In the genomic region with DNA sequence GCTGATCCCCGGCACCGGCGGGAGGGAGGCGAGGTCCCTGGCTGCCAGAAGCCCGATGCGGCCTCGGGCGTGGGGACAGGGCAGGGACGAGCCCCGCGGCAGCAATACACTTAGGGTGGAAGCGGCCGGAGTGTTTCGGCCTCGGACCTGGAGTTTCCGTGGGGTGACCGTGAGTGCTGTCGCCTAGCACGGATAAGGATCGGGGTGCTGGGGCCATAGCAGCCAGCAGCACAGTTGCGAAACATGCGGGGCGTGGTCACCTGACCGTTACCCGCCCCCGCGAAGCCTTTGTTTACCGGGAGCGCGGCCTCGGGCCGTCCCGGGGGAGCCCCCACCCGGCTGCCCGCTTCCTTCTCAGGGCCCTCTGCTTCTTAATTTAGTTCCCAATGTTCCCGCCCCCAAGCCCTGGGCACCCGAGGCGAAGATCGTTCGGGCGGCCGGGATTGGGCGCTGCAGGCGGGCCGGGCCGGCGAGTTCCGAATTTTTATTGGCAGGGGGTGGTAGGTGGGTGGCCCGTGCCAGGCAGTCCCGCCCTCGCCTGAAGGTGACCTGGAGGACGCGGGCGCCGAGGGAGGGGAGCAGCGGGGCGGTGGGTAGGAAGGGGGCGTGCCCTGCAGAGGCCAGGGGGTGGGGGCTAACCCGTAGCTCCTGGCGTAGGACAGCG, we compare ENCODE assay signal across 8 mouse cellular contexts. TPM values are rescaled to one million over a fixed set of nuclear protein-coding genes. Genes with fewer than 3 reads are reported as not detected.
DNase-seq lines count a peak whose midpoint lies in the region; ATAC-seq lines count a peak whose summit lies in the region.

No protein-coding gene starts in this region.

- peak; percentile 97 for DNase-seq in ZHBTc4 (ENCODE audit: low read depth, low spot score)
- peak; percentile 92 to 95 for DNase-seq in gastrocnemius, adult 8-10 months (ENCODE audit: low spot score in 2 of 2)
- peak; percentile 94 for DNase-seq in induced T-regulatory cell, adult 2 months (ENCODE audit: low read depth)
- peak; percentile 83 to 92 for DNase-seq in left cerebral cortex, adult 9 months (ENCODE audit: low spot score in 2 of 2)
- peak; percentile 85 for DNase-seq in right cerebral cortex, postnatal 14 days
- DNase-seq in urinary bladder, postnatal 36 days (ENCODE audit: low spot score in 2 of 2) = peak; percentile 88 to 94

- peak; percentile 78 for ATAC-seq in common myeloid progenitor, adult 5-6 weeks (replicated peaks; ENCODE audit: low read depth, poor library complexity, severe bottlenecking)
- ATAC-seq in megakaryocyte progenitor cell, adult 5-6 weeks (replicated peaks; ENCODE audit: poor library complexity) = peak; percentile 79

RNA-seq across cellular contexts. Expression of gene Klhl24, which starts 0.5 kb away (rescaled TPM):
- total RNA-seq in common myeloid progenitor, adult 5-6 weeks (2017) = 116 and 123 TPM in 2 replicates
- total RNA-seq in gastrocnemius, adult 8-10 months (2022) = 100 to 1,000 TPM; 149 to 159 (median 156) TPM
- total RNA-seq in megakaryocyte progenitor cell, adult 5-6 weeks (2015) = 41.3 and 47.8 TPM in 2 replicates
- total RNA-seq in megakaryocyte progenitor cell, adult 5-6 weeks (2017) = 53.6 and 69.8 TPM in 2 replicates

RNA-seq across cellular contexts. Expression of gene Yeats2, which starts 43.0 kb away (rescaled TPM):
- total RNA-seq in common myeloid progenitor, adult 5-6 weeks (2017) = 22.7 and 26.2 TPM in 2 replicates
- 1 to 10 TPM; 3.3 to 7.6 (median 5.8) TPM for total RNA-seq in gastrocnemius, adult 8-10 months (2022)
- total RNA-seq in megakaryocyte progenitor cell, adult 5-6 weeks (2015) = 38.9 and 46.6 TPM in 2 replicates
- total RNA-seq in megakaryocyte progenitor cell, adult 5-6 weeks (2017) = 31.9 and 32.6 TPM in 2 replicates

Comparison
In these comparisons a context has a peak if more than half of its experiments do, and no peak if none do; other contexts are left out.
1. Peak in every context shown above with its lines: DNase-seq and ATAC-seq.